Mouse (Mus musculus): ENCODE measurements at regions not wholly inside any gene's neighbourhood (a gene's known extent, or its start where the extent isn't known, plus 50 kb on each side); places are given as distances from the start of the nearest gene placed in this dataset.

DNA sequence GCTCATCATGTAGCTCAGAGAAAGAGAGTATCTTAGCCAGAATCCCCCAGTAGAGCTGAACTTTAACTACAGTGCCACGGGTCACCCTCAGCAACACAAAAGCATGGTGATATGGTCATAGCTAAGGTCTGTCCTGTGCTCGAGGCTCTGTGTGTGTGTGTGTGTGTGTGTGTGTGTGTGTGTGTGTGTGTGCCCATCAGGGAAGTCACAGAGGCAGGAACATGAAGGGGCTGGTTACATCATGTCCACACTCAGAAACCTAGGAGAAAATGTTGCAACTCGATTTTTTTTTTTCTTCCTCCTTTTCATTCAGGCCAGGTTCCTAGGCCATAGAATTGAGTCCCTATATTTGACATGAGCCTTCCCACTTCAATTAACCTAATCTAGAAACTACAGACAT is 441.8 kb downstream of the Rps24 start:
- DNase-seq (ENCODE audit: low spot score) (no peak), ATAC-seq (replicated peaks; ENCODE audit: low FRiP score, low read depth) (no peak)
- Histone ChIP-seq H3K9ac (ENCODE audit: low read depth, low read length) (no peak overlapping the region), H3K4me3 (replicated peaks; ENCODE audit: low read depth, low read length) (no peak overlapping the region), H3K27ac (no peak overlapping the region), H3K9me3 (replicated peaks; ENCODE audit: low read length) (no peaks in the 10 kb centered on the region), H3K27me3 (ENCODE audit: insufficient read depth, low read length) (no peaks in the 10 kb centered on the region), H3K4me1 (replicated peaks; ENCODE audit: insufficient read depth, low read length) (no peaks in the 10 kb centered on the region), H3K4me2 (ENCODE audit: low read length) (no peak overlapping the region), H3K36me3 (ENCODE audit: insufficient read depth, low read length) (no peaks in the 10 kb centered on the region)
- 84% methylated on average over 3 of the region's 3 CpGs for WGBS
- TF ChIP-seq CTCF (IDR thresholded peaks at IDR 0.05; ENCODE audit: low read depth): no peak

GRCm38 (mm10) chr14:24930251-24930650 is 443.3 kb downstream of the Rps24 start:
- Histone ChIP-seq H3K4me2 (ENCODE audit: low read length) (no peak overlapping the region), H3K9ac (ENCODE audit: low read depth, low read length) (no peak overlapping the region), H3K27me3 (ENCODE audit: insufficient read depth, low read length) (no peaks in the 10 kb centered on the region), H3K27ac (no peak overlapping the region), H3K4me3 (replicated peaks; ENCODE audit: low read depth, low read length) (no peak overlapping the region), H3K9me3 (replicated peaks; ENCODE audit: low read length) (no peaks in the 10 kb centered on the region), H3K36me3 (ENCODE audit: insufficient read depth, low read length) (no peaks in the 10 kb centered on the region), H3K4me1 (replicated peaks; ENCODE audit: insufficient read depth, low read length) (no peaks in the 10 kb centered on the region)
- DNase-seq (ENCODE audit: low spot score): peak; percentile 11
- TF ChIP-seq CTCF (IDR thresholded peaks at IDR 0.05; ENCODE audit: low read depth): no peak
- ATAC-seq (replicated peaks; ENCODE audit: low FRiP score, low read depth): no peak
- 22% methylated on average over 7 of the region's 7 CpGs for WGBS

- no peaks in the 10 kb centered on the region for H3K9me3 ChIP-seq (replicated peaks; ENCODE audit: low read length)
- no peak overlapping the region for H3K9ac ChIP-seq (ENCODE audit: low read depth, low read length)
- ATAC-seq (replicated peaks; ENCODE audit: low FRiP score, low read depth) (no peak), DNase-seq (ENCODE audit: low spot score) (no peak)
- no peak overlapping the region for H3K4me3 ChIP-seq (replicated peaks; ENCODE audit: low read depth, low read length)
- H3K36me3 ChIP-seq (ENCODE audit: insufficient read depth, low read length): no peaks in the 10 kb centered on the region
- H3K4me2 ChIP-seq (ENCODE audit: low read length): no peak overlapping the region
- H3K4me1 ChIP-seq (replicated peaks; ENCODE audit: insufficient read depth, low read length): no peaks in the 10 kb centered on the region
- no peaks in the 10 kb centered on the region for H3K27me3 ChIP-seq (ENCODE audit: insufficient read depth, low read length)
- H3K27ac ChIP-seq: no peak overlapping the region
- 74% methylated on average over 2 of the region's 2 CpGs for WGBS
- no peak for TF ChIP-seq CTCF (IDR thresholded peaks at IDR 0.05; ENCODE audit: low read depth)
Observed at GRCm38 (mm10) chr14:24937876-24938275, 451.0 kb downstream of the Rps24 start.

DNA sequence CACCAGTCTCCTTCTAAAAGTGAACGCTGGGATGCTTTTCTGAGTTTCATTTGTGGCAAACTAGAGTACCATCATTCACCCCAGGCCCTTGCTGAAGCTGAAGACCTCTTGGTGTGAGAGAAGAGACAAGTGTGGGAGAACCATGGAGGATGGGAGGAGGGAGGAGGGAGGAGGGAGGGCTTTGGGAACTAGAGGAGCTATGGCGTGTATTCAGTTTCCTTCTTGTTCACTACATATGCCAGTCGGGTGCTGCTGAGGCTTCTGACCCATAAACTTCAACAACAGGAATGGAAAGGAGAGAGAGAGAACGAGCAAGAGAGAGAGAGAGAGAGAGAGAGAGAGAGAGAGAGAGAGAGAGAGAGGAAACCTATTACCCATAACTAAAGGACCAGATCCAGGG is 452.1 kb downstream of the Rps24 start:
- Histone ChIP-seq H3K9me3 (replicated peaks; ENCODE audit: low read length) (no peaks in the 10 kb centered on the region), H3K27me3 (ENCODE audit: insufficient read depth, low read length) (no peaks in the 10 kb centered on the region), H3K4me3 (replicated peaks; ENCODE audit: low read depth, low read length) (no peak overlapping the region), H3K27ac (no peak overlapping the region), H3K9ac (ENCODE audit: low read depth, low read length) (no peak overlapping the region), H3K36me3 (ENCODE audit: insufficient read depth, low read length) (no peaks in the 10 kb centered on the region), H3K4me1 (replicated peaks; ENCODE audit: insufficient read depth, low read length) (no peaks in the 10 kb centered on the region), H3K4me2 (ENCODE audit: low read length) (no peak overlapping the region)
- no peak for TF ChIP-seq CTCF (IDR thresholded peaks at IDR 0.05; ENCODE audit: low read depth)
- 62% methylated on average over 4 of the region's 4 CpGs for WGBS
- no peak for DNase-seq (ENCODE audit: low spot score)
- no peak for ATAC-seq (replicated peaks; ENCODE audit: low FRiP score, low read depth)

GRCm38 (mm10) chr14:24939476-24940200 is 452.7 kb downstream of the Rps24 start:
- H3K36me3 ChIP-seq (ENCODE audit: insufficient read depth, low read length): no peaks in the 10 kb centered on the region
- no peak overlapping the region for H3K4me3 ChIP-seq (replicated peaks; ENCODE audit: low read depth, low read length)
- H3K4me1 ChIP-seq (replicated peaks; ENCODE audit: insufficient read depth, low read length): no peaks in the 10 kb centered on the region
- ATAC-seq (replicated peaks; ENCODE audit: low FRiP score, low read depth) (no peak), DNase-seq (ENCODE audit: low spot score) (no peak)
- 0 out of 2 replicates have a peak, but pooled peaks have one; percentile 11 for TF ChIP-seq CTCF (IDR thresholded peaks at IDR 0.05; ENCODE audit: low read depth)
- H3K27me3 ChIP-seq (ENCODE audit: insufficient read depth, low read length): no peaks in the 10 kb centered on the region
- WGBS: 59% methylated on average over 9 of the region's 9 CpGs
- H3K9me3 ChIP-seq (replicated peaks; ENCODE audit: low read length): no peaks in the 10 kb centered on the region
- no peak overlapping the region for H3K27ac ChIP-seq
- H3K9ac ChIP-seq (ENCODE audit: low read depth, low read length): no peak overlapping the region
- H3K4me2 ChIP-seq (ENCODE audit: low read length): no peak overlapping the region

DNA sequence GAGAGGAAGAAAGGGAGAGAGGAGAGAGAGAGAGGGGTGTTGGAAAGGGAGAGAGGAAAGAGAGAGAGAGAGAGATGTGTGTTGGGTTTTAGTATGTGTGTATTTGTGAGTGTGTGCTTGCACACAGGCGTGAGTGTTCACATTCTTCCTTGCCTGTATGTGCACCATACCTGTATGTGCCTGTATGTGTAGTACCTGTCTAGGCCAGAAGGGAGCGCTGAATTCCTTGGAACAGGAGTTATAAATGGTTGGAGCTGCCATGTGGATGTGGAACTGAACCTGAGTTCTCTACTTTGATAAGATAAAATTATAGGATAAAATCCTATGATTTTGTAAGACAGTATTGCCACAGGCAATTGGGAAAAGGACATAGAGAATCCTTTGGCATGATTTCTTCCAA is 458.8 kb downstream of the Rps24 start:
- peak; percentile 41; the same call in 1 of the 2 replicates for TF ChIP-seq CTCF (IDR thresholded peaks at IDR 0.05; ENCODE audit: low read depth)
- Histone ChIP-seq H3K4me3 (replicated peaks; ENCODE audit: low read depth, low read length) (no peak overlapping the region), H3K4me1 (replicated peaks; ENCODE audit: insufficient read depth, low read length) (no peaks in the 10 kb centered on the region), H3K9me3 (replicated peaks; ENCODE audit: low read length) (no peaks in the 10 kb centered on the region), H3K9ac (ENCODE audit: low read depth, low read length) (no peak overlapping the region), H3K27me3 (ENCODE audit: insufficient read depth, low read length) (no peaks in the 10 kb centered on the region), H3K36me3 (ENCODE audit: insufficient read depth, low read length) (no peaks in the 10 kb centered on the region), H3K27ac (no peak overlapping the region), H3K4me2 (ENCODE audit: low read length) (no peak overlapping the region)
- ATAC-seq (replicated peaks; ENCODE audit: low FRiP score, low read depth) (no peak), DNase-seq (ENCODE audit: low spot score) (no peak)
- 52% methylated on average over 2 of the region's 2 CpGs for WGBS

DNA sequence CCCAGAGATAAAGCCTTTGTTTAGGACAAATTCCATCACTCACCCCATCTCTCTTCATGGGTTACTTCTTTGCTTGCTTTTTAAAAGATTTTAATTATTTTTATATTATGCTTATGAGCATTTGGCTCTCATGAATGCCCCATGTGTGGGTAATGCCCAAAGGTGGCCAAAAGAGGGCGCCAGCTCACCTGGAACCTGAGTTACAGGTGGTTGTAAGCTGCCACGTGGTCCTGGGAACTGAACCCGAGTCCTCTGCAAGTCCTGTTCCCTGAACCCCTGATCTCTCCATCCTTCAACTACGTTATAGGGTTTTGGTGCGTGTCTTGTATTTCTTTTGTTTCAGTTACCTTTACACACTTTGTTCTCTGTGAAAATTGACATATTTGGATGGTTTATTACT is 460.2 kb downstream of the Rps24 start:
- ATAC-seq (replicated peaks; ENCODE audit: low FRiP score, low read depth): no peak
- H3K4me3 ChIP-seq (replicated peaks; ENCODE audit: low read depth, low read length): no peak overlapping the region
- H3K27me3 ChIP-seq (ENCODE audit: insufficient read depth, low read length): no peaks in the 10 kb centered on the region
- no peak overlapping the region for H3K9ac ChIP-seq (ENCODE audit: low read depth, low read length)
- peak; percentile 9; the same call in 1 of the 2 replicates for TF ChIP-seq CTCF (IDR thresholded peaks at IDR 0.05; ENCODE audit: low read depth)
- H3K9me3 ChIP-seq (replicated peaks; ENCODE audit: low read length): no peaks in the 10 kb centered on the region
- no peak overlapping the region for H3K4me2 ChIP-seq (ENCODE audit: low read length)
- H3K36me3 ChIP-seq (ENCODE audit: insufficient read depth, low read length): no peaks in the 10 kb centered on the region
- no peak for DNase-seq (ENCODE audit: low spot score)
- H3K27ac ChIP-seq: no peak overlapping the region
- 89% methylated on average over 5 of the region's 5 CpGs for WGBS
- H3K4me1 ChIP-seq (replicated peaks; ENCODE audit: insufficient read depth, low read length): no peaks in the 10 kb centered on the region
